Mouse (Mus musculus): ENCODE data around the gene Kdelc2. TPM values are rescaled to one million over a fixed set of nuclear protein-coding genes. Genes with fewer than 3 reads are reported as not detected.

Gene Kdelc2
- polyA plus RNA-seq, 1 experiment from 2014 or later, result 22.8 TPM

GRCm38 (mm10) chr9:53404753-53405722, 21.2 kb downstream of the Kdelc2 start:
- H3K27me3 ChIP-seq, result no peaks in the 10 kb centered on the region
- H3K4me2 ChIP-seq, result peak overlapping the region; percentile 61
- H3K27ac ChIP-seq, result peak overlapping the region; percentile 65
- ATAC-seq (replicated peaks; ENCODE audit: insufficient number of reproducible peaks, insufficient read depth, low FRiP score, low read depth), result peak; percentile 78
- 25% methylated on average over 21 of the region's 21 CpGs for WGBS
- peaks cover 13% of the 10 kb centered on the region for H3K4me1 ChIP-seq (replicated peaks)
- H3K36me3 ChIP-seq, result no peaks in the 10 kb centered on the region
- no peaks in the 10 kb centered on the region for H3K9me3 ChIP-seq (replicated peaks)
- H3K9ac ChIP-seq, result peak overlapping the region; percentile 35
- H3K4me3 ChIP-seq, result peak overlapping the region; percentile 42

DNA sequence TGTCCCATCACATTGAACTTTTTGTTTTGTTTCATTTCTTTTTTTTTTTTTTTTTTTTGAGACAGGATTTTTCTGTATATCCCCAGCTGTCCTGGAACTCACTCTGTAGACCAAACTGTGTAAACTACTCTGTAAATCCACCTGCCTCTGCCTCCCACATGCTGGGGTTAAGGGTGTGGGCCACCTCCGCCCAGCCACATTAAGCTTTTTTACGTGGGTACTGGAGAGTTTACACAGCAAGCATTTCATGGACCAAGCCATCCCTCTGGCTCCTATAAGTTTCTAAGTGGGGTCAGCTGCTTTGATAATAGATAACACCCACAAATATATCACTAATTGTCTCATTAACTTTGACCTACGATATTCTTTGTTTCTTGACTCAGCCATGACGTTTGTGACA, 24.7 kb downstream of the Kdelc2 start:
- Histone ChIP-seq H3K9me3 (replicated peaks) (no peaks in the 10 kb centered on the region), H3K9ac (no peak overlapping the region), H3K4me3 (no peak overlapping the region), H3K36me3 (no peaks in the 10 kb centered on the region), H3K27ac (no peak overlapping the region), H3K27me3 (no peaks in the 10 kb centered on the region), H3K4me2 (no peak overlapping the region), H3K4me1 (replicated peaks) (peaks cover 3% of the 10 kb centered on the region; the same call in 1 of the 2 replicates)
- no peak for ATAC-seq (replicated peaks; ENCODE audit: insufficient number of reproducible peaks, insufficient read depth, low FRiP score, low read depth)
- WGBS, result 73% methylated on average over 4 of the region's 4 CpGs

DNA sequence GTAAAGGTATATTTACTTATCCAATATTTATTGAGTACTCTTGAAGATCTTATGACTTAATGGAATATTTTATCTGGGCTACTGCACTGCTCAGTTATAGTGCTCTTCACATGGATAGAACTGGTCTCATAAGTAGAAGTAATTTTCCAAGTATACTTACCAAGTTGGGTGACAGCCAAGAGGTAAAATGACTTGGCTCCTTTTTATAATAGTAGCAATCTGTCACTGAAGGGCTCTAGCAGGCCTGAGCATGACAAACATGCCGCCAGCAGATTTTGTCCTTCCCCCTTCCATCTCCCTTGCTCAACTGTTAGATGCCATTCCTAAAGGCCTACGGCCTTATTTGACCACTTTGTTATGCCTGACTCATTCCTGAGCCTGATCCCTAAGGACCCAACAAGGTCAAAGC, 25.1 kb downstream of the Kdelc2 start:
- Histone ChIP-seq H3K4me2 (no peak overlapping the region), H3K9me3 (replicated peaks) (no peaks in the 10 kb centered on the region), H3K27me3 (no peaks in the 10 kb centered on the region), H3K27ac (no peak overlapping the region), H3K36me3 (no peaks in the 10 kb centered on the region), H3K9ac (no peak overlapping the region), H3K4me1 (replicated peaks) (peaks cover 3% of the 10 kb centered on the region; the same call in 1 of the 2 replicates), H3K4me3 (no peak overlapping the region)
- 49% methylated on average over 2 of the region's 2 CpGs for WGBS
- ATAC-seq (replicated peaks; ENCODE audit: insufficient number of reproducible peaks, insufficient read depth, low FRiP score, low read depth), result no peak

GRCm38 (mm10) chr9:53409427-53409826, 25.6 kb downstream of the Kdelc2 start:
- Histone ChIP-seq H3K36me3 (no peaks in the 10 kb centered on the region), H3K9ac (no peak overlapping the region), H3K4me1 (replicated peaks) (peaks cover 3% of the 10 kb centered on the region; the same call in 1 of the 2 replicates), H3K4me3 (no peak overlapping the region), H3K27ac (no peak overlapping the region), H3K27me3 (no peaks in the 10 kb centered on the region), H3K9me3 (replicated peaks) (no peaks in the 10 kb centered on the region), H3K4me2 (no peak overlapping the region)
- WGBS, result 89% methylated on average over 3 of the region's 3 CpGs
- no peak for ATAC-seq (replicated peaks; ENCODE audit: insufficient number of reproducible peaks, insufficient read depth, low FRiP score, low read depth)

DNA sequence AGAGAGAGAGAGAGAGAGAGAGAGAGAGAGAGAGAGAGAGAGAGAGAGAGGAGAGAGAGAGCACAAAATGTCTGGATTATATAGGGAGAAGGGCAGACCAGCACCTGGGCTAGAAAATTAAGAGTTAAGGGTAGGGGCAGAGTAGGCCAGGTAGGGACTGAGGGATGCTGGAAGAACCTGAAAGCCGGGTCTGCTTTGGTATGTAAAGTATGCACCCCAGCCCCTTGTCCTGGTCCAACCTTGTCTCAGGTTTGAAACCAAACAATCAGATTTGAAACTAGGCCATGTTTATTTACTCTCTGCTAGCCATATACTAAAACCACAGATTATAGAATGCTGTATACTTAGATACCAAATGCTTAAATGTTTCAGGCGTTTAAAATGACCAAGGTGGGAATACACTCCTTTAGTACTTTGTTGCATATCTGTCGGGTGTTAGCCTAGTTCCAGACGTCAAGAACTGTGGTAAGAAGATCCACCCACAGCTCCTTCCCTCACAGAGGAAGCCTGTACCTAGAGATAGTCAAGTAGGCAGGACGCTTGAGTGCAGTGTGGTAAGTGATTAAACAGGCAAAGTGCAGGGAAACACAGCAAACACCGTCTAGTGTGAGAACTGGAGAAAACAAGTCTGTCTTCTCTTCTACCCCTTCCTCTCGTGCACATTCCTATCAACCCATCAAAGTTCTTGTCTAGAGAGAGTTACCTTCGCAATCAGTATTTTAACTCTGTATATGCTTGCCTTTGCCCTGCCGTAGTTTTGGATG, 38.5 kb downstream of the Kdelc2 start:
- WGBS, result 42% methylated on average over 9 of the region's 9 CpGs
- Histone ChIP-seq H3K27ac (no peak overlapping the region), H3K4me1 (replicated peaks) (no peaks in the 10 kb centered on the region), H3K9ac (no peak overlapping the region), H3K4me2 (no peak overlapping the region), H3K36me3 (no peaks in the 10 kb centered on the region), H3K4me3 (no peak overlapping the region), H3K9me3 (replicated peaks) (no peaks in the 10 kb centered on the region), H3K27me3 (no peaks in the 10 kb centered on the region)
- ATAC-seq (replicated peaks; ENCODE audit: insufficient number of reproducible peaks, insufficient read depth, low FRiP score, low read depth), result no peak

- ATAC-seq (replicated peaks; ENCODE audit: insufficient number of reproducible peaks, insufficient read depth, low FRiP score, low read depth), result no peak
- no peak overlapping the region for H3K9ac ChIP-seq
- H3K4me1 ChIP-seq (replicated peaks), result no peaks in the 10 kb centered on the region
- no peaks in the 10 kb centered on the region for H3K27me3 ChIP-seq
- H3K4me3 ChIP-seq, result no peak overlapping the region
- WGBS, result 81% methylated on average over 3 of the region's 3 CpGs
- no peaks in the 10 kb centered on the region for H3K9me3 ChIP-seq (replicated peaks)
- H3K27ac ChIP-seq, result no peak overlapping the region
- no peaks in the 10 kb centered on the region for H3K36me3 ChIP-seq
- H3K4me2 ChIP-seq, result no peak overlapping the region
Observed at GRCm38 (mm10) chr9:53426726-53427125, 42.9 kb downstream of the Kdelc2 start.

DNA sequence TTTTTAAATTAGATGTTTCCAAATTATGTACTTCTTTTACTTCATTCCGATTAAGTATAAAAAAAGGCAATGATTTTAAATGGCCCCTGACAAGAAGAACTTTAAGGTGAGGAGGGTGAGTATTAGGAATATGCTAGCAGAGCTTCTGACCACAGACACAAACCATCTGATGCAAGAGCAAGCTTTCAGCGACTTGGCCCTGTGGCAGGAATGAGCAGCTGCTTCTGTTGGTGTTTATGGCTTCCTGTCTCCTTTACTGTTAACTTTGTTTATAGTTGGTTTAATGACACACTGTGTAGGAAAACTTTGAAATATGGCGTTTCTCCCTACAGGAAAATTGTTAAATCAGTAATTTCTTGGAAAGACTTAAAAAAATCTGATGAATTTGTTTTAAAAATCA, 43.8 kb downstream of the Kdelc2 start:
- H3K4me1 ChIP-seq (replicated peaks), result no peaks in the 10 kb centered on the region
- WGBS, result 70% methylated on average over 3 of the region's 3 CpGs
- no peaks in the 10 kb centered on the region for H3K36me3 ChIP-seq
- no peak overlapping the region for H3K27ac ChIP-seq
- H3K4me3 ChIP-seq, result no peak overlapping the region
- no peak overlapping the region for H3K4me2 ChIP-seq
- no peak for ATAC-seq (replicated peaks; ENCODE audit: insufficient number of reproducible peaks, insufficient read depth, low FRiP score, low read depth)
- no peak overlapping the region for H3K9ac ChIP-seq
- no peaks in the 10 kb centered on the region for H3K9me3 ChIP-seq (replicated peaks)
- H3K27me3 ChIP-seq, result no peaks in the 10 kb centered on the region

- no peak overlapping the region for H3K9ac ChIP-seq
- ATAC-seq (replicated peaks; ENCODE audit: insufficient number of reproducible peaks, insufficient read depth, low FRiP score, low read depth), result no peak
- H3K4me3 ChIP-seq, result no peak overlapping the region
- H3K4me1 ChIP-seq (replicated peaks), result no peaks in the 10 kb centered on the region
- no peak overlapping the region for H3K4me2 ChIP-seq
- no peaks in the 10 kb centered on the region for H3K9me3 ChIP-seq (replicated peaks)
- H3K36me3 ChIP-seq, result peaks cover 9% of the 10 kb centered on the region
- no peaks in the 10 kb centered on the region for H3K27me3 ChIP-seq
- H3K27ac ChIP-seq, result no peak overlapping the region
- WGBS, result 71% methylated on average over 14 of the region's 14 CpGs
Observed at GRCm38 (mm10) chr9:53435830-53436570, 52.2 kb downstream of the Kdelc2 start.

DNA sequence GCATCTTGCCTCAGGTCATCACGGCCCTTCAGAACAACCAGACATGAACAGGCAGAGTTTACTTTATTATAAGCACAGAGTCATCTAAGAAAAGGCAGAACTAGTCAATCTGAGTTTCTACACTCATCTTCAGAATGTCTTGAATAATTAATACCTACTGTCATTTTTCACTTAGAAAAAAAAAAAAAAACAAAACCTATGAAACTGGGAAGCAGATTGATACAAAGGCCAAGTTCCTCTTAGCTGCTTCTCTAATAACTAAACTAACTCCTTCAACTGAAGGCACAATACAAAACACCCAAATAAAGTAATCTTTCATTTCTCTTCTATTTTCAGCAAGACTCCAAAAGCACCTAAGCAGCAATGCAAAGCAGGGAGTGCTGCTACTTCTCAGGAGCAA, 66.8 kb downstream of the Kdelc2 start:
- no peak overlapping the region for H3K4me3 ChIP-seq
- no peak overlapping the region for H3K9ac ChIP-seq
- no peak overlapping the region for H3K4me2 ChIP-seq
- H3K27ac ChIP-seq, result no peak overlapping the region
- ATAC-seq (replicated peaks; ENCODE audit: insufficient number of reproducible peaks, insufficient read depth, low FRiP score, low read depth), result no peak
- WGBS, result 91% methylated on average over 1 of the region's 1 CpGs
- peaks cover 40% of the 10 kb centered on the region for H3K36me3 ChIP-seq
- no peaks in the 10 kb centered on the region for H3K27me3 ChIP-seq
- no peaks in the 10 kb centered on the region for H3K4me1 ChIP-seq (replicated peaks)
- no peaks in the 10 kb centered on the region for H3K9me3 ChIP-seq (replicated peaks)

All from heart, embryonic 15.5 days (tissue).